In genomic region chr19:56108796-56109195, GRCm38 (mm10) we compare ENCODE assay signal across 26 mouse cellular contexts.
"Had no signal": no experiment of that assay in that cellular context is flagged by ENCODE, and none has a peak within 500 bp of the region (broad histone marks: within the 10 kb centered on the region; RNA-seq: fewer than 3 reads in every experiment).

No protein-coding gene starts in this region.

- H3K27ac ChIP-seq: heart, adult 2 months; hindbrain, embryonic 10.5 days; hindbrain, embryonic 12.5 days; hindbrain, embryonic 14.5 days; intestine, embryonic 15.5 days; liver, embryonic 13.5 days; liver, embryonic 15.5 days had no signal

- H3K4me1 ChIP-seq: intestine, embryonic 15.5 days; liver, embryonic 13.5 days; liver, embryonic 15.5 days had no signal

- H3K27me3 ChIP-seq: intestine, embryonic 15.5 days; liver, embryonic 13.5 days; liver, embryonic 15.5 days had no signal

- H3K4me2 ChIP-seq: heart, embryonic 11.5 days; hindbrain, embryonic 12.5 days; hindbrain, embryonic 14.5 days; intestine, embryonic 15.5 days; liver, embryonic 11.5 days; liver, embryonic 13.5 days; liver, embryonic 15.5 days had no signal

- H3K4me3 ChIP-seq: heart, adult 2 months; hindbrain, embryonic 10.5 days; hindbrain, embryonic 12.5 days; intestine, embryonic 15.5 days; liver, embryonic 13.5 days; liver, embryonic 15.5 days had no signal

- H3K9ac ChIP-seq: hindbrain, embryonic 12.5 days; hindbrain, embryonic 14.5 days; intestine, embryonic 15.5 days; liver, embryonic 13.5 days; liver, embryonic 15.5 days had no signal

- DNase-seq: gastrocnemius, postnatal 14 days; gastrocnemius, postnatal 36 days; heart, adult 11 months; heart, adult 2 months; heart, postnatal 10 days; heart, postnatal 4 days; kidney, adult 18-20 months; kidney, adult 8-10 months; kidney, postnatal 10 days; kidney, postnatal 25 days; kidney, postnatal 4 days; layer of hippocampus, adult 9-11 months; layer of hippocampus, postnatal 36 days; left cerebral cortex, postnatal 4 days; liver; liver, embryonic 13.5 days had no signal

- H3K9me3 ChIP-seq: intestine, embryonic 15.5 days; liver, embryonic 13.5 days; liver, embryonic 15.5 days had no signal

- ATAC-seq: hindbrain, embryonic 16.5 days; inflammation-experienced regulatory T-cells, adult 6 months; intestine, embryonic 15.5 days; intestine, postnatal 0 days had no signal

- H3K36me3 ChIP-seq: hindbrain, embryonic 10.5 days; hindbrain, embryonic 12.5 days; intestine, embryonic 15.5 days; liver, embryonic 13.5 days; liver, embryonic 15.5 days had no signal
